Mouse (Mus musculus) frontal cortex, postnatal 25 days (tissue): Measurements from ENCODE around the gene Aqp5.

ENCODE experiments used
- DNase-seq, 2 experiments: peaks; one replicate each; pipeline ENCODE4 v3.0.0; 2022; ENCODE audit warnings: low spot score in 2 of 2

The Aqp5 gene

GRCm38 (mm10) chr15:99596056-99596687 is 5.6 kb downstream of the Aqp5 start:
- peak; percentile 73 to 87 for DNase-seq

GRCm38 (mm10) chr15:99596841-99597240 is 6.3 kb downstream of the Aqp5 start:
- DNase-seq = no peak

- DNase-seq = no peak
These were observed 7.0 kb downstream of the Aqp5 start for GRCm38 (mm10) chr15:99597596-99597995.

- no peak for DNase-seq
These were observed 8.9 kb downstream of the Aqp5 start for GRCm38 (mm10) chr15:99599245-99600070.

GRCm38 (mm10) chr15:99600986-99601822 is 10.6 kb downstream of the Aqp5 start, which contains the start of gene Aqp6:
Gene Aqp6, plus strand, starts transcription at chr15:99601400.
- no peak for DNase-seq

GRCm38 (mm10) chr15:99601823-99602120 is 11.2 kb downstream of the Aqp5 start:
- no peak for DNase-seq

- no peak for DNase-seq
These were observed 11.7 kb downstream of the Aqp5 start for GRCm38 (mm10) chr15:99602206-99602820.

- DNase-seq = no peak
These were observed 12.6 kb downstream of the Aqp5 start for GRCm38 (mm10) chr15:99603216-99603615.

- no peak for DNase-seq
These were observed 15.0 kb downstream of the Aqp5 start for GRCm38 (mm10) chr15:99605595-99605994.

- no peak for DNase-seq
These were observed 15.9 kb downstream of the Aqp5 start for GRCm38 (mm10) chr15:99606515-99606914.

GRCm38 (mm10) chr15:99607388-99608113 is 17.0 kb downstream of the Aqp5 start:
- no peak for DNase-seq

- no peak for DNase-seq
These were observed 18.0 kb downstream of the Aqp5 start for GRCm38 (mm10) chr15:99608382-99609125.

GRCm38 (mm10) chr15:99611563-99611962 is 21.0 kb downstream of the Aqp5 start:
- DNase-seq = no peak

- DNase-seq = no peak
These were observed 23.7 kb downstream of the Aqp5 start for GRCm38 (mm10) chr15:99614273-99614672.

GRCm38 (mm10) chr15:99614753-99615152 is 24.2 kb downstream of the Aqp5 start:
- DNase-seq = no peak

- no peak for DNase-seq
These were observed 24.7 kb downstream of the Aqp5 start for GRCm38 (mm10) chr15:99615246-99615645.

GRCm38 (mm10) chr15:99618595-99618994 is 28.0 kb downstream of the Aqp5 start:
- no peak for DNase-seq

- no peak for DNase-seq
These were observed 29.2 kb downstream of the Aqp5 start for GRCm38 (mm10) chr15:99619821-99620220.

- no peak for DNase-seq
These were observed 31.5 kb downstream of the Aqp5 start for GRCm38 (mm10) chr15:99622063-99622462.

- no peak for DNase-seq
These were observed 41.0 kb downstream of the Aqp5 start for GRCm38 (mm10) chr15:99631618-99632017.

- no peak for DNase-seq
These were observed 44.1 kb downstream of the Aqp5 start for GRCm38 (mm10) chr15:99634702-99635101.
